Mouse (Mus musculus) forebrain, embryonic 12.5 days (tissue): ENCODE results near the gene Rhox4e. TPM values are rescaled to one million over a fixed set of nuclear protein-coding genes. Genes with fewer than 3 reads are reported as not detected.
"Not testable (repeated sequence)": the region's sequence is repeated elsewhere in the genome, so short reads cannot be mapped to it uniquely, and the experiment has no call there.

Experiments
- ATAC-seq: fragments of 200-750 bp; cut with Nextera tagmentation; 2 replicates; pipeline ENCODE4 v1.8.0; 2017; ENCODE audit warnings: moderate TSS enrichment; ENCODE audit not compliant: low FRiP score
- H3K27ac ChIP-seq: fragments of 300-500 bp; sonication (generic); 2 replicates; pipeline ENCODE4 v1.5.1; 2016; ENCODE audit warnings: mild to moderate bottlenecking
- H3K27me3 ChIP-seq: fragments of 300-500 bp; sonication (generic); 2 replicates; pipeline ENCODE4 v1.6.1; 2016; ENCODE audit warnings: mild to moderate bottlenecking
- H3K36me3 ChIP-seq: fragments of 300-500 bp; sonication (generic); replicated peaks from 2 replicates; pipeline ENCODE4 v1.6.1; 2016; ENCODE audit warnings: mild to moderate bottlenecking
- H3K4me1 ChIP-seq: fragments of 300-500 bp; sonication (generic); 2 replicates; pipeline ENCODE4 v1.6.1; 2016
- H3K4me2 ChIP-seq: fragments of 300-500 bp; sonication (generic); 2 replicates; pipeline ENCODE4 v1.6.1; 2016; ENCODE audit warnings: mild to moderate bottlenecking, moderate library complexity
- H3K4me3 ChIP-seq: fragments of 300-500 bp; sonication (generic); replicated peaks from 2 replicates; pipeline ENCODE4 v1.5.1; 2016; ENCODE audit warnings: mild to moderate bottlenecking
- H3K9ac ChIP-seq: fragments of 300-500 bp; sonication (generic); 2 replicates; pipeline ENCODE4 v1.6.1; 2016; ENCODE audit warnings: mild to moderate bottlenecking
- H3K9me3 ChIP-seq: fragments of 300-500 bp; sonication (generic); 2 replicates; pipeline ENCODE4 v1.6.1; 2016
- WGBS: fragments of 180-500 bp; shearing (Covaris S2); methylation state at CpG from one replicate; pipeline ENCODE4 v1.1.7; 2016; 5-methylcytosine and 5-hydroxymethylcytosine counted together
- polyA plus RNA-seq: library from polyadenylated mRNA; unstranded; fragments of >200 nt; fragmentation: Nextera tagmentation; extraction: Ambion mirVana; gene quantifications from 2 replicates; pipeline ENCODE4 v1.2.1, GENCODE M21; 2016

The Rhox4e gene
- not detected in 2 replicates for polyA plus RNA-seq

GRCm38 (mm10) chrX:37557112-37557511, at the start of gene Rhox4e:
TSS of gene Rhox4e (plus strand) at chrX:37557412.
- not testable (repeated sequence) for H3K4me3 ChIP-seq, H3K4me1 ChIP-seq, ATAC-seq, H3K27me3 ChIP-seq, H3K9ac ChIP-seq, H3K36me3 ChIP-seq, H3K4me2 ChIP-seq, H3K27ac ChIP-seq, H3K9me3 ChIP-seq
- 99% methylated on average over 10 of the region's 18 CpGs for WGBS

DNA sequence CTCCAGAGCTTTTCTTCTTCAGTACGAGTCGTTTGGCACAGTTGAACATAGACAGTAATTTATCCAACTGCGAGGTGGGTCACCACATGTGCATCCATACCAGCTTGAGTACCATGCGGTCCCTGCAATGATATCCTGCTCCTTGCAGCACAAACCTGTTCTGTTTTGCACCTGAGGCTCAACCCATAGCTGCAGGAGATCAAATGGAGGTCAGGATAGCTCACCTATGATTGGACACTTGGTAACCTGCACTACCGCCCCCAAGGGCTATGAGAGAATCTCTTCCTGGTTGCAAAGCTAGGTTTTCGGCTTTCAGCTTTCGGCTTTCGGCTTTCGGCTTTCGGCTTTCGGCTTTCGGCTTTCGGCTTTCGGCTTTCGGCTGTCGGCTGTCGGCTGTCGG, 43.2 kb upstream of the Rhox4e start, which contains the start of gene Rhox4d:
Gene Rhox4d (plus strand): TSS at position 301 of the 400 bp plus-strand sequence.
- H3K27ac ChIP-seq, H3K4me3 ChIP-seq, H3K4me1 ChIP-seq, H3K27me3 ChIP-seq, H3K36me3 ChIP-seq, H3K4me2 ChIP-seq, ATAC-seq, H3K9ac ChIP-seq, H3K9me3 ChIP-seq: not testable (repeated sequence)
- 96% methylated on average over 17 of the region's 18 CpGs for WGBS

GRCm38 (mm10) chrX:37530152-37530551, 27.1 kb upstream of the Rhox4e start, which contains the start of gene Rhox2e:
TSS of gene Rhox2e (plus strand) at chrX:37530452.
- H3K4me2 ChIP-seq, H3K36me3 ChIP-seq, H3K4me3 ChIP-seq, ATAC-seq, H3K27ac ChIP-seq, H3K9ac ChIP-seq, H3K9me3 ChIP-seq, H3K4me1 ChIP-seq, H3K27me3 ChIP-seq: not testable (repeated sequence)
- WGBS: 89% methylated on average over 2 of the region's 8 CpGs

GRCm38 (mm10) chrX:37541719-37542118, 15.5 kb upstream of the Rhox4e start, which contains the start of gene Rhox3e:
TSS of gene Rhox3e (plus strand) at chrX:37542019.
- H3K4me2 ChIP-seq: not testable (repeated sequence)

GRCm38 (mm10) chrX:37571105-37571504, 13.9 kb downstream of the Rhox4e start, which contains the start of gene Rhox2f:
TSS of gene Rhox2f (plus strand) at chrX:37571405.
- not testable (repeated sequence) for H3K9ac ChIP-seq, H3K4me2 ChIP-seq, H3K4me3 ChIP-seq, H3K4me1 ChIP-seq, H3K9me3 ChIP-seq, H3K27ac ChIP-seq, ATAC-seq, H3K36me3 ChIP-seq, H3K27me3 ChIP-seq
- WGBS: 94% methylated on average over 8 of the region's 8 CpGs

More at GRCm38 (mm10) chrX:37541719-37542118, 15.5 kb upstream of the Rhox4e start, which contains the start of gene Rhox3e:
- not testable (repeated sequence) for H3K27me3 ChIP-seq, H3K27ac ChIP-seq, H3K9ac ChIP-seq, H3K36me3 ChIP-seq, ATAC-seq, H3K4me1 ChIP-seq, H3K9me3 ChIP-seq, H3K4me3 ChIP-seq
- WGBS: 100% methylated on average over 1 of the region's 4 CpGs

- ATAC-seq, H3K9me3 ChIP-seq, H3K4me3 ChIP-seq, H3K4me2 ChIP-seq, H3K27ac ChIP-seq, H3K36me3 ChIP-seq, H3K9ac ChIP-seq, H3K4me1 ChIP-seq, H3K27me3 ChIP-seq: not testable (repeated sequence)
- 57% methylated on average over 2 of the region's 2 CpGs for WGBS
Measured at GRCm38 (mm10) chrX:37572638-37573037, 15.4 kb downstream of the Rhox4e start.

DNA sequence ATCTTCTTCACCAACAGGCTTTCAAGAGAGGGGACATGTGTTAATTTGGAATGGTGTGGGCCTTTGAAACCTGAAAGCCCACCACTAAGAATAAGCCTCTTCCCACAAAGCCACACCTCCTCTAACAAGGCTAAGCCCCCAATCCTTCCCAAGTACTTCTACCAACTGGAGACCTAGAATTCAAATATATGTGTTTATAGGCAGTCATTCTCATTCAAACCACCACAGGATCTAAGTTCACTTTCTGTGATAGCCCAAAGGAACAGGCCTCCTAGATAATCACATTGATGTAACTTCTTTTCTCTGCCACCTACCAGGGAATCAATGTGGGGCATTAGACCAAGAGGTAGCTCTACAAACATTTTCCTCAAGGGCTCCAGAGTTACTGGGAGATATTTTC, 23.5 kb downstream of the Rhox4e start, which contains the start of gene Rhox3f:
Gene Rhox3f (plus strand): TSS at position 301 of the 400 bp plus-strand sequence.
- H3K36me3 ChIP-seq, ATAC-seq, H3K4me1 ChIP-seq, H3K4me3 ChIP-seq, H3K4me2 ChIP-seq, H3K27me3 ChIP-seq, H3K9me3 ChIP-seq, H3K9ac ChIP-seq, H3K27ac ChIP-seq: not testable (repeated sequence)

DNA sequence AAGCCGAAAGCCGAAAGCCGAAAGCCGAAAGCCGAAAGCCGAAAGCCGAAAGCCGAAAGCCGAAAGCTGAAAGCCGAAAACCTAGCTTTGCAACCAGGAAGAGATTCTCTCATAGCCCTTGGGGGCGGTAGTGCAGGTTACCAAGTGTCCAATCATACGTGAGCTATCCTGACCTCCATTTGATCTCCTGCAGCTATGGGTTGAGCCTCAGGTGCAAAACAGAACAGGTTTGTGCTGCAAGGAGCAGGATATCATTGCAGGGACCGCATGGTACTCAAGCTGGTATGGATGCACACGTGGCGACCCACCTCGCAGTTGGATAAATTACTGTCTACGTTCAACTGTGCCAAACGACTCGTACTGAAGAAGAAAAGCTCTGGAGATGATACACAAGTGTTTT, 50.4 kb downstream of the Rhox4e start, which contains the start of gene Rhox4f:
Gene Rhox4f (minus strand): TSS at position 101 of the 400 bp plus-strand sequence.
- 96% methylated on average over 16 of the region's 19 CpGs for WGBS
- not testable (repeated sequence) for H3K4me2 ChIP-seq, H3K9me3 ChIP-seq, H3K27ac ChIP-seq, H3K36me3 ChIP-seq, H3K4me3 ChIP-seq, H3K9ac ChIP-seq, ATAC-seq, H3K27me3 ChIP-seq, H3K4me1 ChIP-seq

Other genes starting within 250 kb of the Rhox4e start
- not detected in 2 replicates for gene Rhox3a2, start 177.4 kb upstream of the Rhox4e start, polyA plus RNA-seq
- 0.69 TPM in 1 of 2 replicates, not detected in the other for gene Rhox4a2, start 166.6 kb upstream of the Rhox4e start, polyA plus RNA-seq
- gene Rhox2b, start 145.3 kb upstream of the Rhox4e start, polyA plus RNA-seq: not detected in 2 replicates
- gene Rhox4b, start 124.9 kb upstream of the Rhox4e start, polyA plus RNA-seq: 0.24 and 0.27 TPM in 2 replicates
- gene Rhox2c, start 103.7 kb upstream of the Rhox4e start, polyA plus RNA-seq: 0.54 and 0.70 TPM in 2 replicates
- not detected in 2 replicates for gene Rhox3c, start 98.8 kb upstream of the Rhox4e start, polyA plus RNA-seq
- gene Rhox4c, start 77.1 kb upstream of the Rhox4e start, polyA plus RNA-seq: not detected in 2 replicates
- gene Rhox2d, start 64.0 kb upstream of the Rhox4e start, polyA plus RNA-seq: not detected in 2 replicates
- not detected in 2 replicates for gene Rhox4d, start 43.1 kb upstream of the Rhox4e start, polyA plus RNA-seq
- gene Rhox2e, start 27.0 kb upstream of the Rhox4e start, polyA plus RNA-seq: not detected in 2 replicates
- gene Rhox3e, start 15.4 kb upstream of the Rhox4e start, polyA plus RNA-seq: not detected in 2 replicates
- 0.41 TPM in 1 of 2 replicates, not detected in the other for gene Rhox2f, start 14.0 kb downstream of the Rhox4e start, polyA plus RNA-seq
- not detected in 2 replicates for gene Rhox3f, start 23.6 kb downstream of the Rhox4e start, polyA plus RNA-seq
- not detected in 2 replicates for gene Rhox4f, start 50.3 kb downstream of the Rhox4e start, polyA plus RNA-seq
- not detected in 2 replicates for gene Rhox3g, start 71.2 kb downstream of the Rhox4e start, polyA plus RNA-seq
- not detected in 2 replicates for gene Rhox2g, start 86.1 kb downstream of the Rhox4e start, polyA plus RNA-seq
- not detected in 2 replicates for gene Rhox4g, start 93.9 kb downstream of the Rhox4e start, polyA plus RNA-seq
- not detected in 2 replicates for gene Rhox3h, start 111.4 kb downstream of the Rhox4e start, polyA plus RNA-seq
- not detected in 2 replicates for gene Rhox2h, start 115.9 kb downstream of the Rhox4e start, polyA plus RNA-seq
- gene Rhox5, start 247.4 kb downstream of the Rhox4e start, polyA plus RNA-seq: 0.45 and 0.88 TPM in 2 replicates